Mouse (Mus musculus): ENCODE results near the gene Thrap3. TPM values are rescaled to one million over a fixed set of nuclear protein-coding genes. Genes with fewer than 3 reads are reported as not detected.

Gene Thrap3
- polyA plus RNA-seq, 1 experiment from 2014 or later: 274 TPM

Other genes with a start within 250 kb of the Thrap3 start
- gene Csf3r, start 178.2 kb downstream of the Thrap3 start, polyA plus RNA-seq (2016; fragmentation: Nextera tagmentation; extraction: Ambion mirVana): 0.21 and 0.50 TPM in 2 replicates
- gene Mrps15, start 155.8 kb downstream of the Thrap3 start, polyA plus RNA-seq (2016; fragmentation: Nextera tagmentation; extraction: Ambion mirVana): 129 and 136 TPM in 2 replicates
- gene Oscp1, start 144.2 kb downstream of the Thrap3 start, polyA plus RNA-seq (2016; fragmentation: Nextera tagmentation; extraction: Ambion mirVana): 31.6 and 31.8 TPM in 2 replicates
- gene Lsm10, start 106.1 kb downstream of the Thrap3 start, polyA plus RNA-seq (2016; fragmentation: Nextera tagmentation; extraction: Ambion mirVana): 42.1 and 42.9 TPM in 2 replicates
- 48.8 and 49.0 TPM in 2 replicates for gene Stk40, start 98.8 kb downstream of the Thrap3 start, polyA plus RNA-seq (2016; fragmentation: Nextera tagmentation; extraction: Ambion mirVana)
- 18.6 and 26.8 TPM in 2 replicates for gene Eva1b, start 55.0 kb downstream of the Thrap3 start, polyA plus RNA-seq (2016; fragmentation: Nextera tagmentation; extraction: Ambion mirVana)
- gene Sh3d21, start 39.3 kb downstream of the Thrap3 start, polyA plus RNA-seq (2016; fragmentation: Nextera tagmentation; extraction: Ambion mirVana): 1.6 and 1.7 TPM in 2 replicates
- 135 and 142 TPM in 2 replicates for gene Map7d1, start 53.6 kb upstream of the Thrap3 start, polyA plus RNA-seq (2016; fragmentation: Nextera tagmentation; extraction: Ambion mirVana)
- 103 and 108 TPM in 2 replicates for gene Trappc3, start 59.6 kb upstream of the Thrap3 start, polyA plus RNA-seq (2016; fragmentation: Nextera tagmentation; extraction: Ambion mirVana)
- 21.7 and 41.3 TPM in 2 replicates for gene Col8a2, start 84.0 kb upstream of the Thrap3 start, polyA plus RNA-seq (2016; fragmentation: Nextera tagmentation; extraction: Ambion mirVana)
- gene Adprhl2, start 118.9 kb upstream of the Thrap3 start, polyA plus RNA-seq (2016; fragmentation: Nextera tagmentation; extraction: Ambion mirVana): 67.2 and 70.5 TPM in 2 replicates
- gene Tekt2, start 122.9 kb upstream of the Thrap3 start, polyA plus RNA-seq (2016; fragmentation: Nextera tagmentation; extraction: Ambion mirVana): 4.8 and 5.3 TPM in 2 replicates
- gene Ago3, start 226.8 kb upstream of the Thrap3 start, polyA plus RNA-seq (2016; fragmentation: Nextera tagmentation; extraction: Ambion mirVana): 19.3 and 19.9 TPM in 2 replicates

Data from midbrain, embryonic 12.5 days (tissue).